Mouse (Mus musculus) liver, embryonic 16.5 days (tissue): ENCODE data around the gene Zscan21. TPM values are rescaled to one million over a fixed set of nuclear protein-coding genes. Genes with fewer than 3 reads are reported as not detected.

ENCODE experiments used
- ATAC-seq: fragments of 200-750 bp; cut with Nextera tagmentation; 2 replicates; pipeline ENCODE4 v1.8.0; 2017; ENCODE audit warnings: low read depth, mild to moderate bottlenecking, moderate number of reproducible peaks, moderate library complexity
- H3K27ac ChIP-seq: fragments of 300-500 bp; sonication (generic); 2 replicates; pipeline ENCODE4 v1.5.1; 2014; ENCODE audit warnings: mild to moderate bottlenecking, low read length
- H3K27me3 ChIP-seq: fragments of 300-500 bp; sonication (generic); 2 replicates; pipeline ENCODE4 v1.6.1; 2014; ENCODE audit warnings: low read depth, low read length, mixed read lengths; ENCODE audit not compliant: control insufficient read depth, insufficient read depth
- H3K36me3 ChIP-seq: fragments of 300-500 bp; sonication (generic); 2 replicates; pipeline ENCODE4 v1.6.1; 2014; ENCODE audit warnings: mild to moderate bottlenecking; ENCODE audit not compliant: control insufficient read depth, insufficient read depth
- H3K4me1 ChIP-seq: fragments of 300-500 bp; sonication (generic); 2 replicates; pipeline ENCODE4 v1.6.1; 2014; ENCODE audit warnings: low read depth, low read length, mixed read lengths; ENCODE audit not compliant: control insufficient read depth
- H3K4me2 ChIP-seq: fragments of 300-500 bp; sonication (generic); 2 replicates; pipeline ENCODE4 v1.6.1; 2014; ENCODE audit warnings: low read depth, low read length, mixed read lengths
- H3K4me3 ChIP-seq: fragments of 300-500 bp; sonication (generic); 2 replicates; pipeline ENCODE4 v1.5.1; 2014; ENCODE audit warnings: low read depth, mild to moderate bottlenecking, low read length
- H3K9ac ChIP-seq: fragments of 300-500 bp; sonication (generic); 2 replicates; pipeline ENCODE4 v1.6.1; 2014; ENCODE audit warnings: low read depth, low read length
- H3K9me3 ChIP-seq: fragments of 300-500 bp; sonication (generic); replicated peaks from 2 replicates; pipeline ENCODE4 v1.6.1; 2016; ENCODE audit warnings: low read length; ENCODE audit not compliant: control insufficient read depth
- whole genome bisulfite sequencing: fragments of 180-500 bp; shearing (Covaris S2); extraction: QIAGEN DNeasy Blood & Tissue Kit; methylation state at CpG from one replicate; pipeline ENCODE4 v1.1.7; 2014; ENCODE audit not compliant: insufficient replicate concordance; 5-methylcytosine and 5-hydroxymethylcytosine counted together
- polyA plus RNA-seq: library from polyadenylated mRNA; unstranded; fragments of >200 nt; fragmentation: Nextera tagmentation; extraction: Ambion mirVana; gene quantifications from 2 replicates; pipeline ENCODE4 v1.2.1, GENCODE M21; 2015

Zscan21 gene
- polyA plus RNA-seq: 14.6 and 15.1 TPM in 2 replicates

- peaks cover 19% of the 10 kb centered on the region for H3K4me1 ChIP-seq
- no peaks in the 10 kb centered on the region for H3K36me3 ChIP-seq
- H3K27ac ChIP-seq: peak within 1 kb of the TSS; percentile 93
- H3K27me3 ChIP-seq: no peaks in the 10 kb centered on the region
- H3K4me2 ChIP-seq: peak within 1 kb of the TSS; percentile 76
- no peaks in the 10 kb centered on the region for H3K9me3 ChIP-seq
- 7% methylated on average over 38 of the region's 38 CpGs for WGBS
- H3K9ac ChIP-seq: peak within 1 kb of the TSS; percentile 75
- peak; percentile 98 for ATAC-seq
- peak within 1 kb of the TSS; percentile 77 for H3K4me3 ChIP-seq
Observed at GRCm38 (mm10) chr5:138116255-138117198, at the start of gene Zscan21. Gene Zscan21 (plus strand): TSS chr5:138116903.

GRCm38 (mm10) chr5:138073803-138074202 is 42.9 kb upstream of the Zscan21 start:
- Histone ChIP-seq H3K9ac (no peak overlapping the region), H3K4me2 (no peak overlapping the region), H3K36me3 (no peaks in the 10 kb centered on the region), H3K27ac (no peak overlapping the region), H3K4me1 (no peaks in the 10 kb centered on the region), H3K4me3 (no peak overlapping the region), H3K27me3 (no peaks in the 10 kb centered on the region), H3K9me3 (no peaks in the 10 kb centered on the region)
- WGBS: 69% methylated on average over 4 of the region's 4 CpGs
- ATAC-seq: no peak

GRCm38 (mm10) chr5:138075684-138076083 is 41.0 kb upstream of the Zscan21 start:
- Histone ChIP-seq H3K36me3 (no peaks in the 10 kb centered on the region), H3K4me3 (no peak overlapping the region), H3K27me3 (no peaks in the 10 kb centered on the region), H3K4me2 (no peak overlapping the region), H3K9me3 (no peaks in the 10 kb centered on the region), H3K27ac (no peak overlapping the region), H3K4me1 (no peaks in the 10 kb centered on the region), H3K9ac (no peak overlapping the region)
- 49% methylated on average over 3 of the region's 3 CpGs for WGBS
- ATAC-seq: no peak

GRCm38 (mm10) chr5:138076148-138076547 is 40.6 kb upstream of the Zscan21 start:
- no peak overlapping the region for H3K4me3 ChIP-seq
- H3K27me3 ChIP-seq: no peaks in the 10 kb centered on the region
- no peaks in the 10 kb centered on the region for H3K9me3 ChIP-seq
- no peak overlapping the region for H3K4me2 ChIP-seq
- 0 out of 2 replicates have a peak, but pooled peaks have one; percentile 30 for ATAC-seq
- H3K27ac ChIP-seq: no peak overlapping the region
- H3K9ac ChIP-seq: no peak overlapping the region
- no peaks in the 10 kb centered on the region for H3K4me1 ChIP-seq
- H3K36me3 ChIP-seq: no peaks in the 10 kb centered on the region
- WGBS: 35% methylated on average over 2 of the region's 2 CpGs

- 70% methylated on average over 5 of the region's 5 CpGs for WGBS
- Histone ChIP-seq H3K27me3 (no peaks in the 10 kb centered on the region), H3K9me3 (no peaks in the 10 kb centered on the region), H3K4me1 (peaks cover 10% of the 10 kb centered on the region), H3K4me3 (no peak overlapping the region), H3K27ac (no peak overlapping the region), H3K36me3 (no peaks in the 10 kb centered on the region), H3K9ac (no peak overlapping the region), H3K4me2 (no peak overlapping the region)
- ATAC-seq: no peak
Observed at GRCm38 (mm10) chr5:138080456-138080855, 36.2 kb upstream of the Zscan21 start.

GRCm38 (mm10) chr5:138081446-138081845 is 35.3 kb upstream of the Zscan21 start:
- Histone ChIP-seq H3K4me3 (no peak overlapping the region), H3K27me3 (no peaks in the 10 kb centered on the region), H3K36me3 (no peaks in the 10 kb centered on the region), H3K27ac (no peak overlapping the region), H3K4me1 (peaks cover 12% of the 10 kb centered on the region), H3K4me2 (no peak overlapping the region), H3K9me3 (no peaks in the 10 kb centered on the region), H3K9ac (no peak overlapping the region)
- no peak for ATAC-seq
- WGBS: 73% methylated on average over 9 of the region's 9 CpGs

- WGBS: 52% methylated on average over 2 of the region's 2 CpGs
- Histone ChIP-seq H3K4me3 (no peak overlapping the region), H3K27ac (no peak overlapping the region), H3K9me3 (no peaks in the 10 kb centered on the region), H3K27me3 (no peaks in the 10 kb centered on the region), H3K9ac (no peak overlapping the region), H3K4me1 (peaks cover 21% of the 10 kb centered on the region), H3K4me2 (no peak overlapping the region), H3K36me3 (no peaks in the 10 kb centered on the region)
- no peak for ATAC-seq
Observed at GRCm38 (mm10) chr5:138083318-138083900, 33.3 kb upstream of the Zscan21 start.

- Histone ChIP-seq H3K4me3 (no peak overlapping the region), H3K4me2 (no peak overlapping the region), H3K9ac (no peak overlapping the region), H3K36me3 (no peaks in the 10 kb centered on the region), H3K27me3 (no peaks in the 10 kb centered on the region), H3K4me1 (peaks cover 27% of the 10 kb centered on the region), H3K9me3 (no peaks in the 10 kb centered on the region), H3K27ac (peak overlapping the region; percentile 34; the same call in 1 of the 2 replicates)
- WGBS: 76% methylated on average over 2 of the region's 2 CpGs
- no peak for ATAC-seq
Observed at GRCm38 (mm10) chr5:138083936-138084335, 32.8 kb upstream of the Zscan21 start.

GRCm38 (mm10) chr5:138084507-138084906 is 32.2 kb upstream of the Zscan21 start:
- Histone ChIP-seq H3K9me3 (no peaks in the 10 kb centered on the region), H3K4me2 (peak overlapping the region; percentile 83), H3K27me3 (no peaks in the 10 kb centered on the region), H3K4me3 (peak overlapping the region; percentile 78), H3K27ac (peak overlapping the region; percentile 51), H3K4me1 (peaks cover 31% of the 10 kb centered on the region), H3K9ac (peak overlapping the region; percentile 83), H3K36me3 (no peaks in the 10 kb centered on the region)
- 17% methylated on average over 2 of the region's 2 CpGs for WGBS
- ATAC-seq: peak; percentile 44
